Mouse (Mus musculus): ENCODE results near the gene 1810055G02Rik. TPM values are rescaled to one million over a fixed set of nuclear protein-coding genes. Genes with fewer than 3 reads are reported as not detected.

1810055G02Rik gene
- total RNA-seq, 2 experiments from 2014 or later, result 23.4 to 24.3 TPM

- no peak for DNase-seq (ENCODE audit: low spot score in 2 of 2)
Measured at GRCm38 (mm10) chr19:3739650-3740049, 31.6 kb downstream of the 1810055G02Rik start.

DNA sequence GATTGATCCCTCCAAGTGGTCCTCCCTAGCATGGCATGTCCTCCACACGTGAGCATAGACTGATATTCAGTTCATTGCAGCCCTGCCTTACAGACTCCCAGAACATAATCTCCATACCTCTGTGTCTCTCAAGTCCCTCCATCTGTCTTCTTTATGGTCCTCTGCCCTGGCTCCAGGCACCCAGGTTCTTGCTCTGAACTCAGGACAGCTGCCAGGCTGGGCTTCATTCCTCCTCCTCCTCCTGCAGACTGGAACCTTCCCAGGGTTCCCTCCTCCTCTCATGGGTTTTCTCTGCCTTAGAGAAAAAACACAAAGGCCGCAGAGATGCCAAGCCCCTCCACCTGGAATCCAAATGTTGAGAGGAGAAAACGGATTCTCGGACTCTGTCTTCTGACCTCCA lies 34.6 kb downstream of the 1810055G02Rik start:
- no peak for DNase-seq (ENCODE audit: low spot score in 2 of 2)

GRCm38 (mm10) chr19:3743362-3743761 lies 35.3 kb downstream of the 1810055G02Rik start:
- no peak for DNase-seq (ENCODE audit: low spot score in 2 of 2)

GRCm38 (mm10) chr19:3743851-3744512 lies 35.9 kb downstream of the 1810055G02Rik start:
- peak; percentile 37 to 70 for DNase-seq (ENCODE audit: low spot score in 2 of 2)

- DNase-seq (ENCODE audit: low spot score in 2 of 2), result no peak
Measured at GRCm38 (mm10) chr19:3752621-3753239, 44.6 kb downstream of the 1810055G02Rik start.

DNA sequence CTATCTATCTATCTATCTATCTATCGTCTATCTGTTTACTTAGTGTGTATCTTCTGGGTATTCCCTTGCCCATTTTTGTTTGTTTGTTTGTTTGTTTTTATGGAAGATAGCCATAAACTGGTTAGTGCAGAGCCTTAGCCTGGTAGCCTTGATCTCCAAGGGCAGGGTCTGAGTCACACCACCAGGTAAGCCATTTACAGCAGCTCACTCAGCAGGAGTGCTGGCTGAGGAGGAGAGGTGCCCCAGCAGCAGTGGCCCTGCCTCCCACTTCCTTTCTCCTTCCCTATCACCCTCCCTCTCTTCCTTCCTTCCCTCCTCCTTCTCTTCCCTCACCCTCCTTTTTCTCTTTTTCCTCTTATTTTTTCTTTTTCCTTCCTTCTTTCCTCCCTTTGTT lies 45.1 kb downstream of the 1810055G02Rik start:
- DNase-seq (ENCODE audit: low spot score in 2 of 2), result no peak

- no peak for DNase-seq (ENCODE audit: low spot score in 2 of 2)
Measured at GRCm38 (mm10) chr19:3753738-3754137, 45.6 kb downstream of the 1810055G02Rik start.

DNA sequence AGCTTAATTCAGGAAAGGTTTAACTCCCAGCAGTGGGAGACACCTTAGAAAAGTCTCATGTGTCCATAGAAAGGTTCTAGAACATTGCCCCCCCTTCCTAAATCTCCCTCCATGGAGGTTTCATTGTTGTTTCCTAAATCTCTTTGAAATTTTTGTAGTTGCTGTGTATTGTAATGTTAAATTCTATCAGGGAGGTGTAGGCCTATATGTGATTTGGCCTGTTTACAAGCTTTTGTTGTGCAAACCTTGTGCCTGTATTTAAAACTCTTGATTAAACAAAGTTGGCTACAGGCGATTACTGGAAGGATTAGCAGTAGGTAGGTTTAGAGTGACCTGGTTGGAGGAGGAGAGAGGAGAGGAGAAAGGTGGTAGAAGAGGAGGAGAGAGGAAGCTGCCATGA lies 49.8 kb downstream of the 1810055G02Rik start:
- no peak for DNase-seq (ENCODE audit: low spot score in 2 of 2)

DNA sequence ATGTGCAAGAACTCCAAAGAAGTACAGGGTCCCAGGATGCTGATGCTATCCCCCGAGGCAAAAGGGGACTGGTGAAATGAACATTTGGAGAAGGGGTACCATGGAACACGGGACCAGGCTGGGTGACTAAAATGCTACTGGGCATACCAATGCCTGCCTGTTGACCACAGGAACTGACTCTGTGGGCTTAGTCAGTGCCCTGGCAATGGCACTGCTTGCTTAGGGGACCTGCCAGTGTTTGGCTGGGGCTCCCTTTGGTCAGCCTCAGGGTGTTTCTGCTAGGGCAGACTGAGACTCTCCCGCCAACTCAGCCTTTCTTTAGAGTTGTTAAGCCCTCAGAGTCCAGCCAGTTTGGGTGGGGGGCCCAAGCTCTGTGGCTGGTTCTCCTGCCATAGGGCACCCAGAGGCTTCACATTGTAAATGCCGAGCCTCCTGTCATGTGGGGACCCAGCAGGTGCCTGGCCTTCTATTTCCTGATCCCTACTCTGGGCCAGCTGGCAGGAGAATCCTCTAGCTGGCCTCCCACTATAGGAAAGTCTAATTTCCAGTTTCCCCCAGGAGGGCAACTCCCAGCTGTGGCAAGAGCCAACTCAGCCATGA lies 57.2 kb downstream of the 1810055G02Rik start:
- DNase-seq (ENCODE audit: low spot score in 2 of 2), result no peak

GRCm38 (mm10) chr19:3766378-3766777 lies 58.3 kb downstream of the 1810055G02Rik start:
- DNase-seq (ENCODE audit: low spot score in 2 of 2), result no peak

- peak; percentile 51 to 67 for DNase-seq (ENCODE audit: low spot score in 2 of 2)
Measured at GRCm38 (mm10) chr19:3767276-3767780, 59.2 kb downstream of the 1810055G02Rik start, which contains the start of gene Kmt5b. TSS of gene Kmt5b (plus strand) at chr19:3767421.

Other genes with a start within 250 kb of the 1810055G02Rik start
- 10 to 100 TPM; 80.5 to 84.5 TPM for gene Ppp6r3, start 132.5 kb upstream of the 1810055G02Rik start, total RNA-seq (2021)
- gene Lrp5, start 21.7 kb upstream of the 1810055G02Rik start, total RNA-seq (2021), result 10 to 100 TPM in 1 of 2 experiments, 1 to 10 TPM in 1; 9.2 to 10.4 TPM
- gene Kmt5b, start 59.1 kb downstream of the 1810055G02Rik start, total RNA-seq (2021), result 10 to 100 TPM; 50.1 to 51.6 TPM
- gene Chka, start 143.5 kb downstream of the 1810055G02Rik start, total RNA-seq (2021), result 100 to 1,000 TPM in 1 of 2 experiments, 10 to 100 TPM in 1; 85.8 to 106 TPM
- gene Tcirg1, start 198.8 kb downstream of the 1810055G02Rik start, total RNA-seq (2021), result 10 to 100 TPM; 17.4 to 20.6 TPM
- 100 to 1,000 TPM; 144 to 147 TPM for gene Ndufs8, start 204.5 kb downstream of the 1810055G02Rik start, total RNA-seq (2021)
- 1 to 10 TPM; 3.2 to 3.5 TPM for gene Aldh3b1, start 221.5 kb downstream of the 1810055G02Rik start, total RNA-seq (2021)
- gene Unc93b1, start 226.9 kb downstream of the 1810055G02Rik start, total RNA-seq (2021), result 10 to 100 TPM; 13.6 to 15.9 TPM

Measured in layer of hippocampus, adult 18-20 months (tissue).